Mouse (Mus musculus) lung, embryonic 14.5 days (tissue): Measurements from ENCODE around the gene Dapk1. TPM values are rescaled to one million over a fixed set of nuclear protein-coding genes. Genes with fewer than 3 reads are reported as not detected.

Experiments used
- ATAC-seq: fragments of 200-750 bp; cut with Nextera tagmentation; 2 replicates; pipeline ENCODE4 v1.8.0; 2017; ENCODE audit warnings: mild to moderate bottlenecking, moderate TSS enrichment, moderate library complexity; ENCODE audit not compliant: insufficient read depth
- DNase-seq: peaks from one replicate; pipeline ENCODE4 v3.0.0-alpha.2; 2015
- H3K27ac ChIP-seq: fragments of 300-500 bp; sonication (generic); 2 replicates; pipeline ENCODE4 v1.5.1; 2014; ENCODE audit warnings: low read depth, mild to moderate bottlenecking, moderate library complexity
- H3K27me3 ChIP-seq: fragments of 300-500 bp; sonication (generic); 2 replicates; pipeline ENCODE4 v1.6.1; 2014; ENCODE audit warnings: low read length, control low read depth; ENCODE audit not compliant: insufficient read depth
- H3K36me3 ChIP-seq: fragments of 300-500 bp; sonication (generic); 2 replicates; pipeline ENCODE4 v1.6.1; 2014; ENCODE audit warnings: control low read depth; ENCODE audit not compliant: insufficient read depth
- H3K4me1 ChIP-seq: fragments of 300-500 bp; sonication (generic); 2 replicates; pipeline ENCODE4 v1.6.1; 2014; ENCODE audit warnings: antibody characterized with exemption, control low read depth; ENCODE audit not compliant: insufficient read depth
- H3K4me2 ChIP-seq: fragments of 300-500 bp; sonication (generic); 2 replicates; pipeline ENCODE4 v1.6.1; 2014; ENCODE audit warnings: mild to moderate bottlenecking
- H3K4me3 ChIP-seq: fragments of 300-500 bp; sonication (generic); 2 replicates; pipeline ENCODE4 v1.5.1; 2014; ENCODE audit warnings: low read depth, low read length
- H3K9ac ChIP-seq: fragments of 300-500 bp; sonication (generic); 2 replicates; pipeline ENCODE4 v1.6.1; 2014
- H3K9me3 ChIP-seq: fragments of 300-500 bp; sonication (generic); 2 replicates; pipeline ENCODE4 v1.6.1; 2016; ENCODE audit warnings: low read depth, low read length, control low read depth
- CTCF ChIP-seq: IDR thresholded peaks from 2 replicates; pipeline ENCODE4 v1.5.1; 2016; ENCODE audit warnings: antibody characterized with exemption, low read depth
- WGBS: fragments of 180-500 bp; shearing (Covaris S2); extraction: QIAGEN DNeasy Blood & Tissue Kit; methylation state at CpG from one replicate; pipeline ENCODE4 v1.1.7; 2014; 5-methylcytosine and 5-hydroxymethylcytosine counted together
- polyA plus RNA-seq: library from polyadenylated mRNA; unstranded; fragments of >200 nt; fragmentation: Nextera tagmentation; extraction: Ambion mirVana; gene quantifications from 2 replicates; pipeline ENCODE4 v1.2.1, GENCODE M21; 2014

Dapk1 gene
- polyA plus RNA-seq, 1 experiment from 2014 or later, result 14.1 TPM

DNA sequence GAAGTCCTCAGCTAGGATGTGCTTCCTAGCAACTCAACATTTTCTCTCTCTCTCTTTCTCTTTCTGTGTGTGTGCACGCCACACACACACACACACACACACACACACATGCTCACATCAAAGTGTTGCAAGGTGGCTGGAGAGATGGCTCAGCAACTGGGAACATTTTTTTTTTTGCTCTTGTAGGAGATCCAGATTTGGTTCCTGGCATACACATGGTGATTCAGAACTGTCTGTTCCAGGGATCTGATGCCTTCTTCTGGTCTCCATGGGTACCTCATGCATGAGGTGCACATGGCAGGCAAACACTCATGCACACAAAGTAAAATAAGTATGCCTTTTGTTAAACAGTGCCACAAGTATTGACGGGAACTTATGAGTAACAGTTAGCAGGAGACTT, 89.2 kb downstream of the Dapk1 start:
- ATAC-seq (no peak), DNase-seq (no peak)
- Histone ChIP-seq H3K27ac (no peak overlapping the region), H3K4me3 (no peak overlapping the region), H3K9me3 (no peaks in the 10 kb centered on the region), H3K9ac (no peak overlapping the region), H3K4me2 (no peak overlapping the region), H3K4me1 (peaks cover 13% of the 10 kb centered on the region), H3K27me3 (no peaks in the 10 kb centered on the region), H3K36me3 (no peaks in the 10 kb centered on the region)
- TF ChIP-seq CTCF, result no peak
- 75% methylated on average over 2 of the region's 2 CpGs for WGBS

DNA sequence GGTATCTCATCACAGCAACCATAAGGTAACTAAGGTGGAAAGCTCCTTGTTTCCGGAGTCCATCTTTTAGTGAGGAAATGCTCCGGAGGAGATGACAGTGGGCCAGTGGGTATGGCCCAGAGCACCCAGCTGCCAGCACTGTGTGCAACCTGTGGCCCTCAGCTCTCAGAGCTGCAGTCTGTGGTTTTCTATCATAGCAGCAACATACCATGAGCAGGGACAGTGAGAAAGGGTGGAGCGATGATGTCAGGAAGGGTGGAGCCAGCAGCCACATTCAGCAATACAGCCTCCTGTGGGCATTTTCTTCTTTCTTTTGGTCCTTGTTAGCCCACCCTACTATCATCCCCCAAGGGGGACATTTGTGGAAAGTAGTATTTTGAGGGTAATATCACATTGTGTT, 90.2 kb downstream of the Dapk1 start:
- no peaks in the 10 kb centered on the region for H3K27me3 ChIP-seq
- DNase-seq, result no peak
- H3K4me1 ChIP-seq, result 0 out of 2 replicates have a peak, but pooled peaks cover 4% of the 10 kb centered on the region
- H3K36me3 ChIP-seq, result no peaks in the 10 kb centered on the region
- H3K9me3 ChIP-seq, result no peaks in the 10 kb centered on the region
- no peak overlapping the region for H3K27ac ChIP-seq
- no peak overlapping the region for H3K4me3 ChIP-seq
- TF ChIP-seq CTCF, result no peak
- 100% methylated on average over 3 of the region's 3 CpGs for WGBS
- no peak overlapping the region for H3K4me2 ChIP-seq
- H3K9ac ChIP-seq, result no peak overlapping the region
- ATAC-seq, result no peak

DNA sequence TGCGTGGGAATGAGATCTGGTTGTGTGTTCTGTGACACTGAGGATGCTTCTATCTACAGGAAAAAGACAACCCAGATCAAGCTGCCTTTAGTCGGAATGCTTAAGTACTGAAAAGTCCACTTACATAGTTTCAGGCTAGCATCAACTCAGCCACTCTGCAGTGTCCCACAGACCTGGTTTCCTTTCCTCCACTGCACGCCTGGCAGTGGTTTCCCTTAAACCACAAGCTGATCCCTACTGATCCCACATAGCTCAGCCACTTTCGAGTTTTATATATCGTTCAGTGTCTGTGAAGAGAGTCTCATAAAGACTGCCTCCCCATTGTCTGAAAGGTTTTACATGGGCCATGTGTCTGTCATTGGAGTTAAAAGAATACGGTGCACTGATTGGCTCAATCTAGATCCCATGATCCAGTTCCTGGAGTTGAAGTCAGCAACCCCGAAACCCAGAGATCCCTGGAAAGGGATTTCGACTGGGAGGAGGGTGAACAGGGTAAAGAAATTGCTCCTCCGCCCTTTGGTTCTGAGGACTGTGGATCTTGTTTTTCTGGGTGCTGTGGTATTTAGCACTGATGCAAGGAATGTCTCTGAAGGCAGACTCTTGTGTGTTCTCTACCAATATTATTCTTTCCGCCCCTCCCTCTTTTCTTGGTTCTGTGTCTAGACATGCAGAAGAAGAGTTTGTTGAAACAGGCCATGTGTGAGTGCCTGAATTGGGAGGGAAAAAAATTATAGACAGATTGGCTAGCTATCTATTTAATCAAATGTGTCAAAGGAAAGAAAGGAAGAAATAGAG, 93.6 kb downstream of the Dapk1 start:
- no peaks in the 10 kb centered on the region for H3K4me1 ChIP-seq
- no peak overlapping the region for H3K4me3 ChIP-seq
- 70% methylated on average over 10 of the region's 10 CpGs for WGBS
- H3K9me3 ChIP-seq, result no peaks in the 10 kb centered on the region
- H3K27ac ChIP-seq, result no peak overlapping the region; the same call in 1 of the 2 replicates
- H3K9ac ChIP-seq, result no peak overlapping the region
- DNase-seq (no peak), ATAC-seq (no peak)
- no peaks in the 10 kb centered on the region for H3K36me3 ChIP-seq
- H3K27me3 ChIP-seq, result no peaks in the 10 kb centered on the region
- no peak for TF ChIP-seq CTCF
- no peak overlapping the region for H3K4me2 ChIP-seq

DNA sequence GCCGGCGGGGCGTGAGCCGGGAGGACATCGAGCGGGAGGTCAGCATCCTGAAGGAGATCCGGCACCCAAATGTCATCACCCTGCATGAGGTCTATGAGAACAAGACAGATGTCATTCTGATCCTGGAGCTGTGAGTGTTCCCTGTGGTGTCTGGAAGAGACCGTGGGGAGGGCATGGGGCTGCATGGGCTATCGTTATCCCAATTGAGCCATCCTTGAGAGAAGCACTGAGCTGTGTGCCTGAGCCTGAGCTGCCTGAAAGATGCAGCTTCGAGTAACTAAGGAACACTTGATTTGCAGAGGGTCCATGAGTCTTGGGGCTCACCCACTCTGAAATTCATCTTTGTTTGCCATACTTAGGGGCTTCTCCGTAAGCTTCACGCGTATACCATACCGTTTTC, 94.6 kb downstream of the Dapk1 start:
- Histone ChIP-seq H3K4me2 (no peak overlapping the region), H3K9ac (no peak overlapping the region), H3K27me3 (no peaks in the 10 kb centered on the region), H3K27ac (no peak overlapping the region), H3K4me3 (no peak overlapping the region), H3K36me3 (no peaks in the 10 kb centered on the region), H3K9me3 (no peaks in the 10 kb centered on the region), H3K4me1 (no peaks in the 10 kb centered on the region)
- no peak for TF ChIP-seq CTCF
- ATAC-seq, result no peak
- 87% methylated on average over 14 of the region's 14 CpGs for WGBS
- DNase-seq, result no peak

DNA sequence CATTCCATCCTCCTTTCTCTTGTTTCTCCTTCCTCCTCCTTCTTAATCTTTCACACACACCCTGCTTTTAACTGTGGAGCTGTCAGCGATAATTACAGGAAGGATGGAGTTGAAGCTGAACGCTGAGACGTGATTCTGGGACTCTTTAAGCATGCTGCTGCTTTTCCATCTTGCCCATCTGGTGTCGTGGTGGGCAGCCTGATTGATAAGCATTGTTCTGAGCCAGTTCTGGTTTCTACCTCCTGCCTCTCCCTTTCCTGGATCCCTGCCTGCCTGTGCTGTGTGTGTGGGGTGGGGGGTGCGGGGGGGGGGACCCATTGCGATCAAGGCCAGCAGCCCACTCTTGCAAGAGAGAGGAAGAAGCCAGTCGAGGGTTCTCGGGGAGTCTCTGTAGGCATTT, 95.0 kb downstream of the Dapk1 start:
- Histone ChIP-seq H3K4me3 (no peak overlapping the region), H3K27me3 (no peaks in the 10 kb centered on the region), H3K4me1 (no peaks in the 10 kb centered on the region), H3K9ac (no peak overlapping the region), H3K27ac (no peak overlapping the region), H3K9me3 (no peaks in the 10 kb centered on the region), H3K4me2 (no peak overlapping the region), H3K36me3 (no peaks in the 10 kb centered on the region)
- WGBS, result 66% methylated on average over 8 of the region's 8 CpGs
- ATAC-seq, result no peak
- no peak for DNase-seq
- TF ChIP-seq CTCF, result no peak

DNA sequence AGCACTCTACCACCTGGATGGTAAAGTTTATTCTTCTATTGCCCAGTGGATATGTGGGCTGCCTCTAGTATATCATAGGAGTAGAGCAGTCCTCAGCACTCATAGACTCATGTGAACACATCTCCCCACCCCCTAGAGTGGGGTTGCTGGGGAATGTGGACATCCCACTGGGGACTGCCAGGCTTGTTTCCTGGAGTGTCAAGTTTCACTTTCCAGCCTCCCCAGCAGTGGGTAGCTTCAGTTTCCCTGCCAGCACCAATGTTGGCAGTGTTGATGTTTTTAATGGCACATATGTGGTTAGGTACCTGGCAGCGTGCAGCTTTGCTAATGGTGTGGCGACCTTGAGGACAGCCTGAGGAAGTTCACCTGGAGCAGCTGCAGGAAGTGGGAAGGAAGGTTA, 96.3 kb downstream of the Dapk1 start:
- no peak for ATAC-seq
- H3K27ac ChIP-seq, result no peak overlapping the region
- no peak overlapping the region for H3K4me2 ChIP-seq
- no peak overlapping the region for H3K9ac ChIP-seq
- no peak overlapping the region for H3K4me3 ChIP-seq
- H3K4me1 ChIP-seq, result no peaks in the 10 kb centered on the region
- no peak for TF ChIP-seq CTCF
- 86% methylated on average over 2 of the region's 2 CpGs for WGBS
- no peaks in the 10 kb centered on the region for H3K27me3 ChIP-seq
- no peak for DNase-seq
- no peaks in the 10 kb centered on the region for H3K36me3 ChIP-seq
- no peaks in the 10 kb centered on the region for H3K9me3 ChIP-seq

DNA sequence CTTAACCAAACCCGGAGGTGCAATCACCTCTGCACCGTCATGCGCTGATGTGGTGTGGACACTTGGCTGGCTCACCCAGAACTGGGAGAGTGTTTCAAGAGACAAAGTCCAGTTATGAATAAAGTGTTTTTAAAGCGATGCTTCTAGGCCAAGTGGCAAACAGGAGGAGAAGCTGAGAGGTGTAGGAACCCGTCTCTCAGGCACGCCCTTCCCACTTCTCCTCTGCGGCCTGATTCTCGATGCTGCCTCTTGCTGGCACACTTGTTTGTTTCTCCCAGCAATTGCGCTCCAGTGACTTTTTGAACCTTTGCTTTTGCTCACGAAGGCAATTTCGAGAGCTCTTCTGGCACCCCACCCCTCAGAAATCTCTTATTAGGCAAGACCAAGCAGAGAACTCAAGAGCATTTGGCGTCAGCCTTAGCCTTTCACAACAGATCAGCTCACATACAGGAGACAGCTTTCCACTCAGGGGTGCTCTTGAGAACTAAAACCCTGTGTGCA, 100.0 kb downstream of the Dapk1 start:
- Histone ChIP-seq H3K9ac (no peak overlapping the region), H3K36me3 (no peaks in the 10 kb centered on the region), H3K27ac (no peak overlapping the region; the same call in 1 of the 2 replicates)

More for the DNA sequence above, 100.0 kb downstream of the Dapk1 start:
- Histone ChIP-seq H3K4me2 (no peak overlapping the region), H3K4me1 (no peaks in the 10 kb centered on the region), H3K4me3 (no peak overlapping the region), H3K27me3 (no peaks in the 10 kb centered on the region), H3K9me3 (no peaks in the 10 kb centered on the region)
- TF ChIP-seq CTCF, result no peak
- 58% methylated on average over 12 of the region's 12 CpGs for WGBS
- DNase-seq (peak; percentile 57), ATAC-seq (peak; percentile 68)
